Mouse (Mus musculus) kidney, postnatal 4 days (tissue): Measurements from ENCODE around the gene Gm21976.
A peak's percentile ranks its signal among the peaks of the same experiment; 100 is the strongest.

Experiments used
- DNase-seq, 2 experiments: peaks; one replicate each; pipeline ENCODE4 v3.0.0; 2021; ENCODE audit warnings: mixed read lengths in 2 of 2

The Gm21976 gene

DNA sequence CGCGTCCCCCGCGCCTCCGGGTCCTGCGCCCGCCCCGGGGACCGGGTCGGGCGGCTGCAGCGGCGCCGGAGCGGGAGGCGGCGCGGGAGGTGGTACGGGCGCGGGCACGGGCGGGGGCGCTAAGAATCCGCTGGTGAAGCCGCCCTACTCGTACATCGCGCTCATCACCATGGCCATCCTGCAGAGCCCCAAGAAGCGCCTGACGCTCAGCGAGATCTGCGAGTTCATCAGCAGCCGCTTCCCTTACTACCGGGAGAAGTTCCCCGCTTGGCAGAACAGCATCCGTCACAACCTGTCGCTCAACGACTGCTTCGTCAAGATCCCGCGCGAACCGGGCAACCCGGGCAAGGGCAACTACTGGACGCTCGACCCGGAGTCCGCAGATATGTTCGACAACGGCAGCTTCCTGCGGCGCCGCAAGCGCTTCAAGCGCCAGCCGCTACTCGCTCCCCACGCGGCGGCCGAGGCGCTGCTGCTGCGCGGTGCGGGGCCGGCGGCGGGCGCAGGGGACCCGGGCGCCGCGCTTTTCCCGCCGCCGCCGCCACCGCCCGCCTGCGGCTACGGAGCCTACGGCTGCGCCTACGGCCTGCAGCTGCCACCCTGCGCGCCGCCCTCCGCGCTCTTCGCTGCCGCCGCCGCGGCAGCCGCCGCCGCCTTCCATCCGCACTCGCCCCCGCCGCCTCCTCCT lies 75.3 kb downstream of the Gm21976 start:
- DNase-seq, result peak; percentile 55 to 66

GRCm38 (mm10) chr13:98355559-98356111 lies 75.9 kb downstream of the Gm21976 start:
- DNase-seq, result peak; percentile 55 to 74

DNA sequence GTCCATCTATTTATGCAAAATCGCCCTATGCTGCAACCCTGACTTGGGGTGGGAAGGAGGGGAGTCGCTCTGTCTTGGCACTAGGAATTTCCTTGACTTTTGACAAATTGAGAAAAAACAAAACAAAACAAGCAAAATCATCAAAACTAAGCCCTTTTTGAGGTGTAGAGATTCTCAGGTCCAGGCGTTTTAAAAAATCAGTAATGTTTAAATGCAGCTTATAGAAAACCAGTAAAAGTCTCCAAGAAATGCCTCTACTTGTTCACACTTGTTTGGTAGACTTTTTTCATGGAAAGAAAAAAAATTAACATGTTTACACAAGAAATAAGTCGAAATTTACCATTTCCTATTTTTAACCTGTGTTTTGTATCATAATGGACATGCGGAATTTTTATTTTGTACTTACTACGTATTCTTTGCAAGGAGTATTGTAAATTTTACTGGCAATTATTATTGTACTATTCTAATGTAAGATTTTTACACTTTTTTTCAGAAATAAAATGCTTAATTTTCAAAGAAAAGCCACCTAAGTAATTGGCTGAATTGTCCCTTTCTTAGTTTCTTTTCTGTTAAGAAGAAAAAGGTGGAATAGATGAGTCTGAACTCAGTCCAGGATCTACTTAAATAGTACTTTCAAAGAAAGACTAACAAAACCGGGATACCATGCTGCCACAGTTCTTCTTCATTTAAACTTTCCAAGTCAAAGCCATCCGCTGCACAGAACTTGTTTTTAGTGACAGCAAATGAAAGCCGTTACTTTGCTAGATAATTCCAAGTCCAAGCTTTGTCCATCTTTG lies 76.7 kb downstream of the Gm21976 start:
- no peak for DNase-seq
